Mouse (Mus musculus): ENCODE data around the gene B9d2. TPM values are rescaled to one million over a fixed set of nuclear protein-coding genes. Genes with fewer than 3 reads are reported as not detected.

B9d2 gene
- polyA plus RNA-seq, 1 experiment from 2014 or later = 49.8 TPM

- peak overlapping the region; percentile 51 for H3K4me2 ChIP-seq (ENCODE audit: low read length)
- peak overlapping the region; percentile 96; the same call in 1 of the 2 replicates for H3K27ac ChIP-seq (ENCODE audit: low read length)
- no peaks in the 10 kb centered on the region for H3K36me3 ChIP-seq (ENCODE audit: control insufficient read depth, insufficient read depth, low read length)
- ATAC-seq = no peak
- no peaks in the 10 kb centered on the region for H3K9me3 ChIP-seq (replicated peaks; ENCODE audit: control insufficient read depth, low read length, poor library complexity, severe bottlenecking)
- peak overlapping the region; percentile 60 for H3K4me3 ChIP-seq (ENCODE audit: low read depth, low read length)
- 12% methylated on average over 6 of the region's 6 CpGs for WGBS
- H3K4me1 ChIP-seq (ENCODE audit: control insufficient read depth, insufficient read depth, low read length) = peaks cover 18% of the 10 kb centered on the region
- peak overlapping the region; percentile 82; the same call in 1 of the 2 replicates for H3K9ac ChIP-seq (ENCODE audit: low read depth, low read length)
- peaks cover 8% of the 10 kb centered on the region; the same call in 1 of the 2 replicates for H3K27me3 ChIP-seq (ENCODE audit: control insufficient read depth, insufficient read depth, low read depth, low read length)
Measured at GRCm38 (mm10) chr7:25679971-25680370, 609 bp upstream of the B9d2 start.

GRCm38 (mm10) chr7:25681341-25682231 is 1.0 kb downstream of the B9d2 start:
- H3K4me2 ChIP-seq (ENCODE audit: low read length) = peak overlapping the region; percentile 51
- ATAC-seq = no peak
- peak overlapping the region; percentile 82 for H3K9ac ChIP-seq (ENCODE audit: low read depth, low read length)
- H3K4me3 ChIP-seq (ENCODE audit: low read depth, low read length) = peak overlapping the region; percentile 60
- no peaks in the 10 kb centered on the region for H3K9me3 ChIP-seq (replicated peaks; ENCODE audit: control insufficient read depth, low read length, poor library complexity, severe bottlenecking)
- H3K27ac ChIP-seq (ENCODE audit: low read length) = peak overlapping the region; percentile 96
- peaks cover 17% of the 10 kb centered on the region for H3K4me1 ChIP-seq (ENCODE audit: control insufficient read depth, insufficient read depth, low read length)
- H3K27me3 ChIP-seq (ENCODE audit: control insufficient read depth, insufficient read depth, low read depth, low read length) = peaks cover 16% of the 10 kb centered on the region
- H3K36me3 ChIP-seq (ENCODE audit: control insufficient read depth, insufficient read depth, low read length) = no peaks in the 10 kb centered on the region
- 62% methylated on average over 15 of the region's 15 CpGs for WGBS

- no peak overlapping the region for H3K27ac ChIP-seq (ENCODE audit: low read length)
- no peak overlapping the region for H3K9ac ChIP-seq (ENCODE audit: low read depth, low read length)
- H3K4me3 ChIP-seq (ENCODE audit: low read depth, low read length) = no peak overlapping the region
- no peak for ATAC-seq
- no peak overlapping the region for H3K4me2 ChIP-seq (ENCODE audit: low read length)
- 76% methylated on average over 7 of the region's 7 CpGs for WGBS
- H3K4me1 ChIP-seq (ENCODE audit: control insufficient read depth, insufficient read depth, low read length) = peaks cover 33% of the 10 kb centered on the region
- no peaks in the 10 kb centered on the region for H3K9me3 ChIP-seq (replicated peaks; ENCODE audit: control insufficient read depth, low read length, poor library complexity, severe bottlenecking)
- H3K27me3 ChIP-seq (ENCODE audit: control insufficient read depth, insufficient read depth, low read depth, low read length) = peaks cover 36% of the 10 kb centered on the region
- H3K36me3 ChIP-seq (ENCODE audit: control insufficient read depth, insufficient read depth, low read length) = no peaks in the 10 kb centered on the region
Measured at GRCm38 (mm10) chr7:25683474-25684180, 3.0 kb downstream of the B9d2 start.

GRCm38 (mm10) chr7:25684659-25685058 is 4.1 kb downstream of the B9d2 start:
- no peaks in the 10 kb centered on the region for H3K36me3 ChIP-seq (ENCODE audit: control insufficient read depth, insufficient read depth, low read length)
- no peak overlapping the region for H3K4me3 ChIP-seq (ENCODE audit: low read depth, low read length)
- H3K27ac ChIP-seq (ENCODE audit: low read length) = no peak overlapping the region
- WGBS = 87% methylated on average over 6 of the region's 6 CpGs
- peaks cover 40% of the 10 kb centered on the region for H3K4me1 ChIP-seq (ENCODE audit: control insufficient read depth, insufficient read depth, low read length)
- H3K27me3 ChIP-seq (ENCODE audit: control insufficient read depth, insufficient read depth, low read depth, low read length) = peaks cover 42% of the 10 kb centered on the region
- H3K9ac ChIP-seq (ENCODE audit: low read depth, low read length) = no peak overlapping the region
- H3K4me2 ChIP-seq (ENCODE audit: low read length) = no peak overlapping the region
- ATAC-seq = no peak
- H3K9me3 ChIP-seq (replicated peaks; ENCODE audit: control insufficient read depth, low read length, poor library complexity, severe bottlenecking) = no peaks in the 10 kb centered on the region

GRCm38 (mm10) chr7:25685926-25686470 is 5.4 kb downstream of the B9d2 start:
- Histone ChIP-seq H3K4me3 (ENCODE audit: low read depth, low read length) (no peak overlapping the region), H3K27me3 (ENCODE audit: control insufficient read depth, insufficient read depth, low read depth, low read length) (peaks cover 54% of the 10 kb centered on the region), H3K9ac (ENCODE audit: low read depth, low read length) (no peak overlapping the region), H3K4me2 (ENCODE audit: low read length) (no peak overlapping the region), H3K4me1 (ENCODE audit: control insufficient read depth, insufficient read depth, low read length) (peaks cover 35% of the 10 kb centered on the region), H3K9me3 (replicated peaks; ENCODE audit: control insufficient read depth, low read length, poor library complexity, severe bottlenecking) (no peaks in the 10 kb centered on the region), H3K27ac (ENCODE audit: low read length) (no peak overlapping the region), H3K36me3 (ENCODE audit: control insufficient read depth, insufficient read depth, low read length) (no peaks in the 10 kb centered on the region)
- 71% methylated on average over 21 of the region's 21 CpGs for WGBS
- no peak for ATAC-seq

- Histone ChIP-seq H3K4me1 (ENCODE audit: control insufficient read depth, insufficient read depth, low read length) (peaks cover 29% of the 10 kb centered on the region), H3K27me3 (ENCODE audit: control insufficient read depth, insufficient read depth, low read depth, low read length) (peaks cover 58% of the 10 kb centered on the region), H3K27ac (ENCODE audit: low read length) (no peak within 1 kb of the TSS), H3K4me3 (ENCODE audit: low read depth, low read length) (peak within 1 kb of the TSS; percentile 41), H3K4me2 (ENCODE audit: low read length) (peak within 1 kb of the TSS; percentile 71), H3K36me3 (ENCODE audit: control insufficient read depth, insufficient read depth, low read length) (no peaks in the 10 kb centered on the region), H3K9ac (ENCODE audit: low read depth, low read length) (peak within 1 kb of the TSS; percentile 53), H3K9me3 (replicated peaks; ENCODE audit: control insufficient read depth, low read length, poor library complexity, severe bottlenecking) (no peaks in the 10 kb centered on the region)
- ATAC-seq = 0 out of 2 replicates have a peak, but pooled peaks have one; percentile 32
- 2% methylated on average over 56 of the region's 69 CpGs for WGBS
Measured at GRCm38 (mm10) chr7:25686680-25687531, 6.3 kb downstream of the B9d2 start, which contains the start of gene Tgfb1. Gene Tgfb1 (plus strand): TSS chr7:25687002.

- no peak for ATAC-seq
- Histone ChIP-seq H3K4me3 (ENCODE audit: low read depth, low read length) (peak overlapping the region; percentile 41), H3K36me3 (ENCODE audit: control insufficient read depth, insufficient read depth, low read length) (no peaks in the 10 kb centered on the region), H3K4me2 (ENCODE audit: low read length) (peak overlapping the region; percentile 71), H3K9me3 (replicated peaks; ENCODE audit: control insufficient read depth, low read length, poor library complexity, severe bottlenecking) (no peaks in the 10 kb centered on the region), H3K9ac (ENCODE audit: low read depth, low read length) (peak overlapping the region; percentile 44; the same call in 1 of the 2 replicates), H3K27ac (ENCODE audit: low read length) (no peak overlapping the region), H3K27me3 (ENCODE audit: control insufficient read depth, insufficient read depth, low read depth, low read length) (peaks cover 62% of the 10 kb centered on the region), H3K4me1 (ENCODE audit: control insufficient read depth, insufficient read depth, low read length) (peaks cover 25% of the 10 kb centered on the region)
- WGBS = under 1% methylated on average over 47 of the region's 47 CpGs
Measured at GRCm38 (mm10) chr7:25687811-25688401, 7.3 kb downstream of the B9d2 start.

Measured in midbrain, embryonic 16.5 days (tissue).